Mouse (Mus musculus): ENCODE results near the gene Ptprs.

DNA sequence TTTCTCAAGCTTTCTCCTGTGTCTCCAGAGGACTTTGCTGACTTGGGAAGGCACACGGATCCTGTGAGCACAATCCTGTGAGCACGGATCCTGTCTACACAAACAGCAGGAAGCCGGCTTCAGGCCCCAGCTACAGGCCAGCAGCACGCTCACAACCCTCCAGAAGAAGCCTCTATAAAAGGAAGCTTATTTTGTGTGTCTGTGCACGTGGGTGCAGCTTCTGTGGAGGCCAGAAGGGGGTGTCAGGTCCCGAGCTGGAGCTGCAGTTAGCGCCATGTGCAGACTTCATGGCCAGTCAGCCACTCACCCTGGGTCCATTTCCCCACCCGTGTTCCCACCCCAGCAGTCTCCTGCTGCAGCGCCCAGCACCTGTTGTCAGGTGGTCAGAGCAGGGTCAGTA lies 7.9 kb downstream of the Ptprs start:
- peak; percentile 13; the same call in 1 of the 2 replicates for TF ChIP-seq CTCF (IDR thresholded peaks at IDR 0.05)
- TF ChIP-seq POLR2A (IDR thresholded peaks at IDR 0.05; ENCODE audit: insufficient read depth, low read depth, low read length), result no peak
- TF ChIP-seq EP300 (IDR thresholded peaks at IDR 0.05; ENCODE audit: insufficient read depth, low read depth, low read length), result no peak

Measured in heart, adult 2 months (tissue).